Comparison of ENCODE assay signal across 25 mouse cellular contexts in the genomic region with DNA sequence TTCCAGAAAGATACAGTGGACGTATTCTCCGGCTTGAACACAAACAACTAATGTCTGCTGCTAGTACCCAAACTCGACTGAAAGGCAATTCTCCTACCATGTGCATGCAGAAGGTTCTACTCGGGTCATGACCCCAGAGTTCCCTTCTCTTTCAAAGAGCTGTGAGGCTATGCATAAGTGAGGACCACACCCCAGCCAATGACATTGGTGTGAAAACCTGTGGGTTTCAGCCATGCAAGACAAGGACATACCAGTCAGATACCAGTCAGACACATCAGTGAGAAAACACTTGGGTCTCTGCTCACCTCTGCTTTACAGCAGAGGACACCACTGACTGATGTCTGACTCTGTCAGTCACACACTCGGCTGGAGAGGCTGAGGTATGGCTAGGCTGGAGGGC.
DNase-seq lines count a peak whose midpoint lies in the region; ATAC-seq and TF ChIP-seq lines count a peak whose summit lies in the region.
"Had no signal": no experiment of that assay in that cellular context is flagged by ENCODE, and none has a peak within 500 bp of the region (broad histone marks: within the 10 kb centered on the region; RNA-seq: fewer than 3 reads in every experiment).

No protein-coding gene starts in this region.

- H3K36me3 ChIP-seq in hindbrain, embryonic 10.5 days, result no peaks in the 10 kb centered on the region
- no peaks in the 10 kb centered on the region for H3K36me3 ChIP-seq in hindbrain, embryonic 12.5 days
- no peaks in the 10 kb centered on the region for H3K36me3 ChIP-seq in midbrain, embryonic 13.5 days
- H3K36me3 ChIP-seq in midbrain, embryonic 11.5 days (ENCODE audit: control insufficient read depth, insufficient read depth, low read length), result no peaks in the 10 kb centered on the region
- H3K36me3 ChIP-seq in intestine, postnatal 0 days (ENCODE audit: control insufficient read depth, insufficient read depth), result no peaks in the 10 kb centered on the region
- H3K36me3 ChIP-seq: embryonic facial prominence, embryonic 10.5 days; embryonic facial prominence, embryonic 12.5 days; forebrain, embryonic 15.5 days; G1E had no signal

- no peak for TF ChIP-seq CTCF in intestine, postnatal 0 days (IDR thresholded peaks at IDR 0.05; ENCODE audit: low read depth)

- H3K9ac ChIP-seq in hindbrain, embryonic 12.5 days, result no peak overlapping the region
- no peak overlapping the region for H3K9ac ChIP-seq in midbrain, embryonic 13.5 days (replicated peaks)
- H3K9ac ChIP-seq in midbrain, embryonic 11.5 days (ENCODE audit: low read length), result no peak overlapping the region
- H3K9ac ChIP-seq in intestine, postnatal 0 days (ENCODE audit: low read depth, low read length), result no peak overlapping the region
- H3K9ac ChIP-seq: embryonic facial prominence, embryonic 12.5 days; forebrain, embryonic 13.5 days; forebrain, embryonic 15.5 days; forebrain, postnatal 0 days had no signal

- H3K4me1 ChIP-seq in hindbrain, embryonic 10.5 days (replicated peaks), result peaks cover 38% of the 10 kb centered on the region
- H3K4me1 ChIP-seq in hindbrain, embryonic 12.5 days, result peaks cover 27% of the 10 kb centered on the region
- H3K4me1 ChIP-seq in midbrain, embryonic 13.5 days (replicated peaks), result peaks cover 28% of the 10 kb centered on the region
- peaks cover 7% of the 10 kb centered on the region for H3K4me1 ChIP-seq in midbrain, embryonic 11.5 days (ENCODE audit: control insufficient read depth, insufficient read depth, low read length)
- H3K4me1 ChIP-seq in intestine, postnatal 0 days (replicated peaks; ENCODE audit: control insufficient read depth, insufficient read depth, low read length), result no peaks in the 10 kb centered on the region; the same call in 1 of the 2 replicates

- no peak overlapping the region for H3K4me3 ChIP-seq in hindbrain, embryonic 10.5 days
- H3K4me3 ChIP-seq in hindbrain, embryonic 12.5 days, result no peak overlapping the region
- no peak overlapping the region for H3K4me3 ChIP-seq in midbrain, embryonic 13.5 days (replicated peaks)
- no peak overlapping the region for H3K4me3 ChIP-seq in midbrain, embryonic 11.5 days (ENCODE audit: low read depth, low read length)
- H3K4me3 ChIP-seq in intestine, postnatal 0 days (ENCODE audit: low read depth, low read length), result no peak overlapping the region
- H3K4me3 ChIP-seq: embryonic facial prominence, embryonic 10.5 days; embryonic facial prominence, embryonic 12.5 days; forebrain, embryonic 13.5 days; forebrain, embryonic 15.5 days had no signal

- H3K9me3 ChIP-seq in hindbrain, embryonic 10.5 days, result no peaks in the 10 kb centered on the region
- H3K9me3 ChIP-seq in hindbrain, embryonic 12.5 days (replicated peaks), result no peaks in the 10 kb centered on the region
- H3K9me3 ChIP-seq in midbrain, embryonic 13.5 days, result no peaks in the 10 kb centered on the region
- no peaks in the 10 kb centered on the region for H3K9me3 ChIP-seq in midbrain, embryonic 11.5 days (ENCODE audit: control insufficient read depth, low read length)
- no peaks in the 10 kb centered on the region for H3K9me3 ChIP-seq in intestine, postnatal 0 days (ENCODE audit: control insufficient read depth)
- H3K9me3 ChIP-seq: embryonic facial prominence, embryonic 10.5 days; embryonic facial prominence, embryonic 12.5 days; forebrain, embryonic 13.5 days; forebrain, embryonic 15.5 days had no signal

- DNase-seq in hindbrain, embryonic 10.5 days (ENCODE audit: low spot score), result no peak
- DNase-seq in midbrain, embryonic 11.5 days (ENCODE audit: low spot score, missing footprints), result no peak
- DNase-seq in ES-CJ7 (ENCODE audit: low read depth, low spot score) (peak; percentile 79), R1 (ENCODE audit: low read depth, low spot score) (peak; percentile 62)
- no peak for DNase-seq in cerebellum, adult 18-20 months
- DNase-seq: adrenal gland, adult 2 months; adrenal gland, postnatal 10 days; adrenal gland, postnatal 25 days; B cell, adult 2 months; cerebellum, adult 11 months; cerebellum, adult 2 months; cerebellum, adult 9-10 months; cerebellum, postnatal 10 days; cerebellum, postnatal 25 days; forebrain, postnatal 0 days had no signal

- H3K27me3 ChIP-seq in hindbrain, embryonic 10.5 days (ENCODE audit: insufficient read depth, poor library complexity, severe bottlenecking), result no peaks in the 10 kb centered on the region
- H3K27me3 ChIP-seq in hindbrain, embryonic 12.5 days, result peaks cover 3% of the 10 kb centered on the region; the same call in 1 of the 2 replicates
- H3K27me3 ChIP-seq in midbrain, embryonic 13.5 days, result no peaks in the 10 kb centered on the region
- H3K27me3 ChIP-seq in midbrain, embryonic 11.5 days (ENCODE audit: control insufficient read depth, insufficient read depth, low read length), result no peaks in the 10 kb centered on the region
- H3K27me3 ChIP-seq in intestine, postnatal 0 days (replicated peaks; ENCODE audit: control insufficient read depth, insufficient read depth, low read length), result no peaks in the 10 kb centered on the region
- H3K27me3 ChIP-seq: CH12.LX; embryonic facial prominence, embryonic 12.5 days; forebrain, embryonic 13.5 days; forebrain, embryonic 15.5 days had no signal

- ATAC-seq in hindbrain, embryonic 12.5 days (ENCODE audit: low FRiP score), result no peak
- no peak for ATAC-seq in midbrain, embryonic 13.5 days
- ATAC-seq in midbrain, embryonic 11.5 days (ENCODE audit: low FRiP score), result no peak
- no peak for ATAC-seq in intestine, postnatal 0 days
- ATAC-seq: CD4-positive, CD25-positive, alpha-beta regulatory T cell, adult 4 months; forebrain, embryonic 13.5 days; forebrain, embryonic 15.5 days; forebrain, postnatal 0 days had no signal

- H3K4me2 ChIP-seq in hindbrain, embryonic 12.5 days (replicated peaks), result no peak overlapping the region
- no peak overlapping the region for H3K4me2 ChIP-seq in midbrain, embryonic 13.5 days (replicated peaks)
- no peak overlapping the region for H3K4me2 ChIP-seq in midbrain, embryonic 11.5 days
- H3K4me2 ChIP-seq in intestine, postnatal 0 days (replicated peaks; ENCODE audit: low read depth), result no peak overlapping the region
- H3K4me2 ChIP-seq: embryonic facial prominence, embryonic 12.5 days; forebrain, embryonic 13.5 days; forebrain, embryonic 15.5 days had no signal

- WGBS in hindbrain, embryonic 10.5 days, result 87% methylated on average over 5 of the region's 5 CpGs
- 80% methylated on average over 5 of the region's 5 CpGs for WGBS in hindbrain, embryonic 12.5 days
- 86% methylated on average over 5 of the region's 5 CpGs for WGBS in midbrain, embryonic 13.5 days
- WGBS in midbrain, embryonic 11.5 days, result 83% methylated on average over 5 of the region's 5 CpGs
- WGBS in intestine, postnatal 0 days, result 72% methylated on average over 5 of the region's 5 CpGs

- H3K27ac ChIP-seq in hindbrain, embryonic 10.5 days, result peak overlapping the region; percentile 30; the same call in 1 of the 2 replicates
- no peak overlapping the region for H3K27ac ChIP-seq in hindbrain, embryonic 12.5 days
- peak overlapping the region; percentile 54; the same call in 1 of the 2 replicates for H3K27ac ChIP-seq in midbrain, embryonic 13.5 days
- H3K27ac ChIP-seq in midbrain, embryonic 11.5 days (ENCODE audit: low read depth, low read length), result no peak overlapping the region
- H3K27ac ChIP-seq in intestine, postnatal 0 days (ENCODE audit: low read depth, low read length), result no peak overlapping the region
- H3K27ac ChIP-seq: embryonic facial prominence, embryonic 10.5 days; embryonic facial prominence, embryonic 12.5 days; forebrain, embryonic 13.5 days; forebrain, embryonic 15.5 days had no signal

Comparison
In these comparisons a context has a peak if more than half of its experiments do, and no peak if none do; other contexts are left out.
1. H3K27ac ChIP-seq: peak in hindbrain, embryonic 10.5 days (single experiment) and midbrain, embryonic 13.5 days (single experiment); none in hindbrain, embryonic 12.5 days (single experiment), midbrain, embryonic 11.5 days (single experiment) and intestine, postnatal 0 days (single experiment).
2. DNase-seq: peak in ES-CJ7 (single experiment) and R1 (single experiment); none in hindbrain, embryonic 10.5 days (single experiment), midbrain, embryonic 11.5 days (single experiment) and cerebellum, adult 18-20 months (0 of 2).